Mouse (Mus musculus): ENCODE results near the gene Ttll8. TPM values are rescaled to one million over a fixed set of nuclear protein-coding genes. Genes with fewer than 3 reads are reported as not detected.

Ttll8 gene
- polyA plus RNA-seq, 1 experiment: not detected

- H3K4me1 ChIP-seq (ENCODE audit: control insufficient read depth, insufficient read depth, low read length): peaks cover 17% of the 10 kb centered on the region
These were observed 21.6 kb downstream of the Ttll8 start for GRCm38 (mm10) chr15:88932667-88933066.

DNA sequence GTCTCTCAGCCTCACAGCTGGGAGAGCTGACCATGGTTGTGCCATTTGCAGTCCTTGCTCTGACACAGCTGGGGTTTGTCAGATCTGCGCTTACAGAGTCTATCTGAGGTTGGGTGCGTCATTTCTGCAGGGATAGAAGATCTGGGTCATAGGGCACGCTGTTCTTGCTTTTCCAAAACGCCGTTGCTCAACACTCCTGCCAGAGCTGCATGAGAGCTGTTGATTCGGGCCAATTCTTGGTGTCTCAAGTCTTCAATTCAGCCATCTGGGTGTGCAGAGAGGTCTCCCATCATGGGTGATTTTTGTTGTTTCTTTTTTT is 32.3 kb downstream of the Ttll8 start:
- TF ChIP-seq POLR2A (IDR thresholded peaks at IDR 0.05; ENCODE audit: borderline replicate concordance, low read depth, low read length) (no peak), CTCF (IDR thresholded peaks at IDR 0.05; ENCODE audit: low read depth, low read length) (no peak)
- Histone ChIP-seq H3K27ac (ENCODE audit: insufficient read depth, low read depth, low read length) (no peak overlapping the region), H3K4me1 (ENCODE audit: control insufficient read depth, insufficient read depth, low read length) (no peaks in the 10 kb centered on the region), H3K4me3 (ENCODE audit: insufficient read depth, low read length) (no peak overlapping the region)

More at GRCm38 (mm10) chr15:88932667-88933066, 21.6 kb downstream of the Ttll8 start:
- no peak overlapping the region for H3K4me3 ChIP-seq (ENCODE audit: insufficient read depth, low read length)
- TF ChIP-seq CTCF (IDR thresholded peaks at IDR 0.05; ENCODE audit: low read depth, low read length) (no peak), POLR2A (IDR thresholded peaks at IDR 0.05; ENCODE audit: borderline replicate concordance, low read depth, low read length) (no peak)
- no peak overlapping the region for H3K27ac ChIP-seq (ENCODE audit: insufficient read depth, low read depth, low read length)

DNA sequence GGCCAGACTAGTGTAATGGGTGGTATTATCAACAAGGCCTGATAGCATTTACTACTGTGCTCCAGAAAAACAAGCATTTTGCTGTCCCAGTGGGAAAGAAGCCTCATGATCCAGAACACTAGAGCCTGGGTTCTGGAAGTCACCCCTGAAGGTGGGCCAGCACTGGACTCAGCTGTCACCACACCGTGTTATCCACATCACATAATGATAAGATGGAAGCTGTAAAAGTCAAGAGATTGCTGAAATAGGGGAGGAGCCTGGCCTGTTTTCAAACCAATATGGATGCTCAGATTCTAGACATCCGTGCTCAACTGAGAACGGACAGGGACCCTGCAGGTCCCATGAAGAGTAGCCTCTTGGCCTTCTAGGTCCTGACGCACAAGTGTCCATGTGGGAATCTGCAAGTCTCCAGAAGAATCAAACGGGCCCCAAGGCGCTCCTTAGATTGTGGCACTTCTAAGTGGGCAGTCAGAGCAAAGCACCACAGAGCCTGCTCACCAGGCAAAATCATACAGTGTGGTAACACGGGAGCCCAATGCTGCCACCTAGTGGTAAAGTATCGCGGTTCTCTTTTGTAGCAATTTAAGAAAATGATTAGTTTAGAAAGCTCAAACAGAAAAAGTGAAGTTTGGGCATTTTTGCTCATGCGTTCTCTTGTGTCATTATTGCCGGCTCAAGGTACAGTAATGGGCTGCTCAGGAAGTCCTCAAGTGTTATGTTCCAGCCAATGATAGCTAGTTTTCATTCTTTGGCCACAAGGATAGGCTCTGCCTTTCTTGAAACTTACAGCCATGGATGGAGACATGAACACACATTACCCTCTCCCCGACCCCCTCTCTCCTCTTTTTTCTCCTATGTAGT is 32.9 kb downstream of the Ttll8 start:
- TF ChIP-seq CTCF (IDR thresholded peaks at IDR 0.05; ENCODE audit: low read depth, low read length) (peak; percentile 41; the same call in 1 of the 2 replicates), POLR2A (IDR thresholded peaks at IDR 0.05; ENCODE audit: borderline replicate concordance, low read depth, low read length) (no peak)
- Histone ChIP-seq H3K27ac (ENCODE audit: insufficient read depth, low read depth, low read length) (no peak overlapping the region), H3K4me3 (ENCODE audit: insufficient read depth, low read length) (no peak overlapping the region), H3K4me1 (ENCODE audit: control insufficient read depth, insufficient read depth, low read length) (no peaks in the 10 kb centered on the region)

DNA sequence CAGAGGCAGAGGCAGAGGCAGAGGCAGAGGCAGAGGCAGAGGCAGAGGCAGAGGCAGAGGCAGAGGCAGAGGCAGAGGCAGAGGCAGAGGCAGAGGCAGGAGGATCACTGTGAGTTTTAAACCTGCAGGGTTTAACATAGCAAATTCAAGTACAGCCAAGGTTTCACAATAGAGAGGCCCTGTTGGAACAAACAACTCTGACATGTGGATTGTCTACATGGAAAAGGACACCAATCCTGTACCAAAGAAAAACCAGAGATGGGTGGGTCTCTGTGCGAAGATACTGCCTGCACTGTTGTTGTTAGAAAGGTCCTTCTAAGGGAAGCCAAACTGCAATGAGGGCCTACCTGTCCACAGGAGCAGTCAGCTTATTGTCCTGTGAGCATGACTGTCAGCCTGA is 34.2 kb downstream of the Ttll8 start:
- no peak overlapping the region for H3K4me3 ChIP-seq (ENCODE audit: insufficient read depth, low read length)
- no peaks in the 10 kb centered on the region for H3K4me1 ChIP-seq (ENCODE audit: control insufficient read depth, insufficient read depth, low read length)
- TF ChIP-seq POLR2A (IDR thresholded peaks at IDR 0.05; ENCODE audit: borderline replicate concordance, low read depth, low read length) (no peak), CTCF (IDR thresholded peaks at IDR 0.05; ENCODE audit: low read depth, low read length) (no peak)
- no peak overlapping the region for H3K27ac ChIP-seq (ENCODE audit: insufficient read depth, low read depth, low read length)

DNA sequence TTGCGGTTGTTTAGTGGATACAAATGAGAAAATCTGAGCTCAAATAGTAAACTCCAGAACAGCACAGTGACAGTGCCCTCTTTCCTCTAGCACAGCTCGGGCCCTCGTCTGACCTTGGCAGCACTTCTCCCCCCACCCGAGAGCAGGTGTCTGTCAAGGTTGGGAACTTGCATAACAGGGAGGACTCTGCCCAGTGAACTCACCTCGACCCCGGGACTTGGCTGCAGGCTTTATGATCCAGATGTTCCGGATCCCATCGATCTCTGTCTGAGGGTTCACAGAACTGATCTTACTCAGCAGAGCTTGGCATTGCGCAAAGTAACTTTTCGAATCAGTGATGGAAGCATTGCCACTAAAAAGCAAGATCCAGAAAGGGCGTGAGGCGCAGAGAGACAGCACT is 34.9 kb downstream of the Ttll8 start:
- Histone ChIP-seq H3K27ac (ENCODE audit: insufficient read depth, low read depth, low read length) (no peak overlapping the region), H3K4me1 (ENCODE audit: control insufficient read depth, insufficient read depth, low read length) (no peaks in the 10 kb centered on the region), H3K4me3 (ENCODE audit: insufficient read depth, low read length) (no peak overlapping the region)
- TF ChIP-seq POLR2A (IDR thresholded peaks at IDR 0.05; ENCODE audit: borderline replicate concordance, low read depth, low read length) (no peak), CTCF (IDR thresholded peaks at IDR 0.05; ENCODE audit: low read depth, low read length) (no peak)

DNA sequence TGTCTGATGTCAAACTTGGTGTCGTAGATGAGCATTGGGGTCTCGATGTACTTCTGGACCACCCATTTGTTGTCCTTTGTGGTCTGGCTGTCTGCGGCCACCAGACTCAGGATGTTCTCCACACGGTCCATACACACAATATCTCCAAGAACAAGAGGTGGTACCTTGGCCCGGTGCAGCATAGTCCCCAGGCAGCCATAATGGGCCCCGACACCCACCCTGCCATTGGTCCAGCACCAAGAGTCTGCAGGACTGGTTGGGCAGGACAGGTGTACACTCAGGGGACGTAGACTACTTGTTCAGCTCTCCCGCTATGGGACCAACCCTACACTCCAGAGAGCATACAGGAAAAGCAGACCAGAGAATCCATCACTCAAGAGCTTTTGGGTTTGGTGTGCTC is 37.1 kb downstream of the Ttll8 start:
- H3K4me3 ChIP-seq (ENCODE audit: insufficient read depth, low read length): no peak overlapping the region
- TF ChIP-seq CTCF (IDR thresholded peaks at IDR 0.05; ENCODE audit: low read depth, low read length) (no peak), POLR2A (IDR thresholded peaks at IDR 0.05; ENCODE audit: borderline replicate concordance, low read depth, low read length) (no peak)
- no peaks in the 10 kb centered on the region for H3K4me1 ChIP-seq (ENCODE audit: control insufficient read depth, insufficient read depth, low read length)
- no peak overlapping the region for H3K27ac ChIP-seq (ENCODE audit: insufficient read depth, low read depth, low read length)

GRCm38 (mm10) chr15:88916366-88916765 is 37.9 kb downstream of the Ttll8 start:
- TF ChIP-seq CTCF (IDR thresholded peaks at IDR 0.05; ENCODE audit: low read depth, low read length) (no peak), POLR2A (IDR thresholded peaks at IDR 0.05; ENCODE audit: borderline replicate concordance, low read depth, low read length) (no peak)
- Histone ChIP-seq H3K4me3 (ENCODE audit: insufficient read depth, low read length) (no peak overlapping the region), H3K27ac (ENCODE audit: insufficient read depth, low read depth, low read length) (no peak overlapping the region), H3K4me1 (ENCODE audit: control insufficient read depth, insufficient read depth, low read length) (no peaks in the 10 kb centered on the region)

GRCm38 (mm10) chr15:88915046-88915445 is 39.2 kb downstream of the Ttll8 start:
- no peaks in the 10 kb centered on the region for H3K4me1 ChIP-seq (ENCODE audit: control insufficient read depth, insufficient read depth, low read length)
- no peak for TF ChIP-seq POLR2A (IDR thresholded peaks at IDR 0.05; ENCODE audit: borderline replicate concordance, low read depth, low read length)
- no peak for TF ChIP-seq CTCF (IDR thresholded peaks at IDR 0.05; ENCODE audit: low read depth, low read length)
- no peak overlapping the region for H3K4me3 ChIP-seq (ENCODE audit: insufficient read depth, low read length)

DNA sequence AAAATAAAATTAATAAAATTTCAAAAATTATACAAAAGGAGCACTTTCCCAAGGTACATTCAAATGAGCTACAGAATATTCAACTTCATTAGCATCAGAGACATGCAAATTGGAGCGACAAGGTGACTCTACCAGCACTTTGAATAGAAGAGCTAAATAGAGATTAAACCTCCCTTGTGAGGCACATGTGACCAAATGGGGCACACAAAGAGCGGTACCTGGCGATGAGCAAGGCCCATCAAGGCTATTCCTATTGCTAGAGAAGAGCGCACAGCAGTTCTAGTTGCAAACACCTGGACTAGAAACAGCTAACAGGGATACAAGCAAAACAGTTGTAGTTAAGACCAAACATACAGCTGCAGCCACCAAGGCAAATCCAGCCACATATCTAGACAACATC is 47.9 kb downstream of the Ttll8 start:
- TF ChIP-seq POLR2A (IDR thresholded peaks at IDR 0.05; ENCODE audit: borderline replicate concordance, low read depth, low read length) (no peak), CTCF (IDR thresholded peaks at IDR 0.05; ENCODE audit: low read depth, low read length) (no peak)
- Histone ChIP-seq H3K4me3 (ENCODE audit: insufficient read depth, low read length) (no peak overlapping the region), H3K4me1 (ENCODE audit: control insufficient read depth, insufficient read depth, low read length) (peaks cover 12% of the 10 kb centered on the region), H3K27ac (ENCODE audit: insufficient read depth, low read depth, low read length) (no peak overlapping the region)

More at GRCm38 (mm10) chr15:88915046-88915445, 39.2 kb downstream of the Ttll8 start:
- H3K27ac ChIP-seq (ENCODE audit: insufficient read depth, low read depth, low read length): no peak overlapping the region

DNA sequence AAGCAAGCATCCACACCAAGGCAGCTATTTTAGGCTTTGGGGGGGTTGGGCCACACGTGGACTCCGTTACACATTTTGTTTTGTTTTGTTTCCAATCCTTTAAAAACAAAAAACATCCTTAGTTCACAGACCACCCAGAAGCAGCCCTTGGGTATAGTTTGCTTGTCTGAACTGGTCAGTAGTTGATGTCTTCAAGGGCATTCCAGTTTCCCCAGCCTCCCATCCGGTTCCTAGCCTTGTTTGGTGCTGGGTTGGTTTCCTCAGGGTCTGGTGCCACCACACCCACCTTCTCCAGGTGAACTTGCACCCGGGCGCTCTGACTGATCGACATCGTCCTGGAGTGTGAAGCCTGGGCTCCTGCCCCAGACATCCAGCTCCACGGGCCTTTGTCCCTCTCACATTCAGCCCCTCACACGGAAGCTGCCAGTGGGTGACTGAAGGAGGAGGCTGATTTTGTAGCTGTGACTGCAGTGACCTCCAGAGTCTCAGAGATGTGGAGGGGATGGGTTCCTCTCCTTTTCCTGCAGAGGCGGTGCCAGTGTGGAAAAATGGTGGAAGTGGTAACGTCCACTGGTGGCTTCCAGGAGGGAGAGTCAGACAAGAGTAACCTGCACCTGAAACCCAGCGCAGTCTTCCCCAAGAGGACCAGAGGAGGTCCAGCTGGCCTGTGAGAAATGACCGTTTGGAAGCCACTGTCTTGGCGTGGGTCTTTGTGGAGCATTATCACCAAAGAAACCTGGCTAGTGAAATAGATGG is 50.0 kb downstream of the Ttll8 start:
- no peak for TF ChIP-seq POLR2A (IDR thresholded peaks at IDR 0.05; ENCODE audit: borderline replicate concordance, low read depth, low read length)
- TF ChIP-seq CTCF (IDR thresholded peaks at IDR 0.05; ENCODE audit: low read depth, low read length): no peak
- H3K4me3 ChIP-seq (ENCODE audit: insufficient read depth, low read length): no peak overlapping the region
- peaks cover 12% of the 10 kb centered on the region for H3K4me1 ChIP-seq (ENCODE audit: control insufficient read depth, insufficient read depth, low read length)
- H3K27ac ChIP-seq (ENCODE audit: insufficient read depth, low read depth, low read length): no peak overlapping the region
